Mouse (Mus musculus) left cerebral cortex, postnatal 25 days (tissue): Measurements from ENCODE around the gene Gm4565. TPM values are rescaled to one million over a fixed set of nuclear protein-coding genes. Genes with fewer than 3 reads are reported as not detected.
"Not testable (repeated sequence)": the region's sequence is repeated elsewhere in the genome, so short reads cannot be mapped to it uniquely, and the experiment has no call there.

Source experiments
- DNase-seq, 2 experiments: peaks; one replicate each; pipeline ENCODE4 v3.0.0; 2022; ENCODE audit warnings: low spot score in 2 of 2, mixed read lengths in 1 of 2
- intact Hi-C: fragments of 180-260 bp; cut with DNase I; formaldehyde crosslinking; loops from one replicate; pipeline ENCODE4 v1.15.1; 2025
- total RNA-seq, 2 experiments: library from RNA; stranded (reverse); gene quantifications; 2 replicates each; pipeline ENCODE4 v1.2.3; 2021

Gene Gm4565
- not detected for total RNA-seq

GRCm38 (mm10) chr7:22588027-22588426, at the start of gene Gm4565:
TSS of gene Gm4565 (minus strand) at chr7:22588127.
- intact Hi-C loops, DNase-seq: not testable (repeated sequence)

DNA sequence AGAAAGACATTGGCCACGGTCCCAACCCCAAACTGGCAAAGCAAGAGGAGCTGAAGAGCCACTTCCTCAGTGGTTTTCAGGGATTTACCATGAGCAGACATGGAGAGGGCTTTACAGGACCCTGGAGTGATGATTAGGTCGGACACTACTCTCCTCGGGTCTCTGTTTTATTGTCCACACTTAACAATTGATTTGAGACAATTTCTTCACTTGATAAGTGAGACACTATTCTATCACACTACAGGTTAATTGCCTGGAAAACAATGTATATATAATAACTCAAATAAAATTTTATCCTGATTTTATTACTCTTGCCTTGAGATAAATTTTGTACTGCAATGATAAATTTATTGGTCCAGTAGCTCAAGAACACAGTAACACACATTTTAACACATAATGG, 22.7 kb downstream of the Gm4565 start, which contains the start of gene Gm4201:
Gene Gm4201 (minus strand): TSS at position 101 of the 400 bp plus-strand sequence.
- DNase-seq, intact Hi-C loops: not testable (repeated sequence)

GRCm38 (mm10) chr7:22534787-22535186, 53.1 kb downstream of the Gm4565 start, which contains the start of gene Gm8677:
TSS of gene Gm8677 (minus strand) at chr7:22534887.
- intact Hi-C loops, DNase-seq: not testable (repeated sequence)

Other genes with a start within 250 kb of the Gm4565 start
- not detected for gene Gm8660, start 217.1 kb downstream of the Gm4565 start, total RNA-seq
- gene Vmn1r148, start 174.5 kb downstream of the Gm4565 start, total RNA-seq = not detected
- gene Vmn1r149, start 149.9 kb downstream of the Gm4565 start, total RNA-seq = not detected
- not detected for gene Gm10665, start 124.1 kb downstream of the Gm4565 start, total RNA-seq
- gene Vmn1r151, start 88.4 kb downstream of the Gm4565 start, total RNA-seq = not detected
- not detected for gene Vmn1r152, start 65.2 kb downstream of the Gm4565 start, total RNA-seq
- gene Gm8677, start 53.2 kb downstream of the Gm4565 start, total RNA-seq = not detected
- gene Gm4201, start 22.8 kb downstream of the Gm4565 start, total RNA-seq = not detected
- not detected for gene Vmn1r155, start 69.9 kb upstream of the Gm4565 start, total RNA-seq
- gene Gm8693, start 104.2 kb upstream of the Gm4565 start, total RNA-seq = not detected
- not detected for gene Gm4567, start 131.6 kb upstream of the Gm4565 start, total RNA-seq
- not detected for gene Vmn1r157, start 173.6 kb upstream of the Gm4565 start, total RNA-seq
- gene Vmn1r158, start 202.7 kb upstream of the Gm4565 start, total RNA-seq = not detected